ENCODE assay signal across 34 mouse cellular contexts in genomic region chr13:99219586-99219985, GRCm38 (mm10).
"Had no signal": no experiment of that assay in that cellular context is flagged by ENCODE, and none has a peak within 500 bp of the region (broad histone marks: within the 10 kb centered on the region; RNA-seq: fewer than 3 reads in every experiment).

No protein-coding gene starts in this region.

- H3K36me3 ChIP-seq: heart, embryonic 10.5 days; heart, embryonic 12.5 days; heart, embryonic 13.5 days; heart, embryonic 15.5 days; hindbrain, embryonic 10.5 days; hindbrain, embryonic 12.5 days; hindbrain, embryonic 13.5 days; hindbrain, embryonic 15.5 days; intestine, embryonic 15.5 days; kidney, embryonic 15.5 days had no signal

- H3K27ac ChIP-seq: heart, embryonic 10.5 days; heart, embryonic 13.5 days; heart, embryonic 15.5 days; hindbrain, embryonic 10.5 days; hindbrain, embryonic 12.5 days; hindbrain, embryonic 13.5 days; hindbrain, embryonic 14.5 days; hindbrain, embryonic 15.5 days; hindbrain, postnatal 0 days; intestine, embryonic 15.5 days; kidney, embryonic 15.5 days; kidney, postnatal 0 days; layer of hippocampus, adult 2 months had no signal

- H3K27me3 ChIP-seq: heart, embryonic 12.5 days; heart, embryonic 13.5 days; heart, embryonic 15.5 days; hindbrain, embryonic 12.5 days; hindbrain, embryonic 13.5 days; hindbrain, embryonic 15.5 days; intestine, embryonic 15.5 days; kidney, embryonic 15.5 days had no signal

- H3K4me1 ChIP-seq: heart, embryonic 15.5 days; hindbrain, embryonic 12.5 days; hindbrain, embryonic 13.5 days; hindbrain, embryonic 15.5 days; intestine, embryonic 15.5 days had no signal

- DNase-seq: heart, postnatal 14 days; heart, postnatal 36 days; heart, postnatal 4 days; kidney, adult 11 months; kidney, adult 18-20 months; kidney, adult 2 months; kidney, adult 8-10 months; kidney, adult 9 months; kidney, postnatal 10 days; kidney, postnatal 14 days; kidney, postnatal 25 days; kidney, postnatal 36 days; kidney, postnatal 4 days; layer of hippocampus, adult 9-11 months; layer of hippocampus, postnatal 36 days had no signal

- H3K9me3 ChIP-seq: heart, embryonic 10.5 days; heart, embryonic 12.5 days; heart, embryonic 13.5 days; heart, embryonic 15.5 days; hindbrain, embryonic 10.5 days; hindbrain, embryonic 12.5 days; hindbrain, embryonic 13.5 days; hindbrain, embryonic 15.5 days; intestine, embryonic 15.5 days; kidney, embryonic 15.5 days had no signal

- H3K4me2 ChIP-seq: heart, embryonic 11.5 days; heart, embryonic 12.5 days; heart, embryonic 13.5 days; heart, embryonic 15.5 days; hindbrain, embryonic 12.5 days; hindbrain, embryonic 13.5 days; hindbrain, embryonic 14.5 days; hindbrain, embryonic 15.5 days; intestine, embryonic 15.5 days; kidney, embryonic 15.5 days had no signal

- ATAC-seq: hindbrain, embryonic 16.5 days; hindbrain, postnatal 0 days; inflammation-experienced regulatory T-cells, adult 6 months; intestine, embryonic 15.5 days; intestine, embryonic 16.5 days; intestine, postnatal 0 days had no signal

- H3K4me3 ChIP-seq: heart, embryonic 10.5 days; heart, embryonic 12.5 days; heart, embryonic 13.5 days; heart, embryonic 15.5 days; hindbrain, embryonic 10.5 days; hindbrain, embryonic 12.5 days; hindbrain, embryonic 13.5 days; hindbrain, embryonic 15.5 days; intestine, embryonic 15.5 days; kidney, embryonic 15.5 days; layer of hippocampus, adult 2 months had no signal

- H3K9ac ChIP-seq: heart, embryonic 12.5 days; heart, embryonic 13.5 days; heart, embryonic 15.5 days; hindbrain, embryonic 12.5 days; hindbrain, embryonic 13.5 days; hindbrain, embryonic 14.5 days; hindbrain, embryonic 15.5 days; intestine, embryonic 15.5 days; kidney, embryonic 15.5 days had no signal
